Mouse (Mus musculus) forebrain, postnatal 0 days (tissue): ENCODE data around the gene Dusp21. TPM values are rescaled to one million over a fixed set of nuclear protein-coding genes. Genes with fewer than 3 reads are reported as not detected.

Source experiments
- ATAC-seq: fragments of 200-750 bp; cut with Nextera tagmentation; 2 replicates; pipeline ENCODE4 v1.8.0; 2017; ENCODE audit warnings: mild to moderate bottlenecking, moderate library complexity
- DNase-seq: peaks from one replicate; pipeline ENCODE4 v3.0.0-alpha.2; 2015
- H3K27ac ChIP-seq: fragments of 300-500 bp; sonication (generic); 2 replicates; pipeline ENCODE4 v1.5.1; 2014; ENCODE audit warnings: low read depth, mild to moderate bottlenecking, antibody characterized with exemption, low read length, moderate library complexity, mixed read lengths
- H3K27me3 ChIP-seq: fragments of 300-500 bp; sonication (generic); 2 replicates; pipeline ENCODE4 v1.6.1; 2014; ENCODE audit warnings: mild to moderate bottlenecking, low read length, mixed read lengths; ENCODE audit not compliant: insufficient read depth
- H3K36me3 ChIP-seq: fragments of 300-500 bp; sonication (generic); 2 replicates; pipeline ENCODE4 v1.6.1; 2014; ENCODE audit warnings: mild to moderate bottlenecking, moderate library complexity; ENCODE audit not compliant: insufficient read depth
- H3K4me1 ChIP-seq: fragments of 300-500 bp; sonication (generic); 2 replicates; pipeline ENCODE4 v1.6.1; 2014; ENCODE audit warnings: antibody characterized with exemption; ENCODE audit not compliant: insufficient read depth
- H3K4me2 ChIP-seq: fragments of 300-500 bp; sonication (generic); 2 replicates; pipeline ENCODE4 v1.6.1; 2014; ENCODE audit warnings: low read depth, mild to moderate bottlenecking, moderate library complexity
- H3K4me3 ChIP-seq: fragments of 300-500 bp; sonication (generic); 2 replicates; pipeline ENCODE4 v1.5.1; 2014; ENCODE audit warnings: low read depth, low read length, mixed read lengths
- H3K9ac ChIP-seq: fragments of 300-500 bp; sonication (generic); 2 replicates; pipeline ENCODE4 v1.6.1; 2014; ENCODE audit warnings: mild to moderate bottlenecking
- H3K9me3 ChIP-seq: fragments of 300-500 bp; sonication (generic); 2 replicates; pipeline ENCODE4 v1.6.1; 2016; ENCODE audit warnings: low read length
- CTCF ChIP-seq: sonication (generic); IDR thresholded peaks from 2 replicates; pipeline ENCODE4 v1.5.1; 2016; ENCODE audit warnings: antibody characterized with exemption, control low read depth, low read depth
- WGBS: fragments of 180-500 bp; shearing (Covaris S2); extraction: QIAGEN DNeasy Blood & Tissue Kit; methylation state at CpG from one replicate; pipeline ENCODE4 v1.1.7; 2014; 5-methylcytosine and 5-hydroxymethylcytosine counted together
- polyA plus RNA-seq: library from polyadenylated mRNA; unstranded; fragments of >200 nt; fragmentation: Nextera tagmentation; extraction: Ambion mirVana; gene quantifications from 2 replicates; pipeline ENCODE4 v1.2.1, GENCODE M21; 2015
- total RNA-seq: library from RNA; depleted of rRNA; stranded (reverse); fragments of >200 nt; gene quantifications from 2 replicates; pipeline ENCODE4 v1.2.3, GENCODE M21; 2014; rRNA removed

Dusp21 gene
- total and polyA plus RNA-seq, 2 experiments from 2014 or later, result not detected

DNA sequence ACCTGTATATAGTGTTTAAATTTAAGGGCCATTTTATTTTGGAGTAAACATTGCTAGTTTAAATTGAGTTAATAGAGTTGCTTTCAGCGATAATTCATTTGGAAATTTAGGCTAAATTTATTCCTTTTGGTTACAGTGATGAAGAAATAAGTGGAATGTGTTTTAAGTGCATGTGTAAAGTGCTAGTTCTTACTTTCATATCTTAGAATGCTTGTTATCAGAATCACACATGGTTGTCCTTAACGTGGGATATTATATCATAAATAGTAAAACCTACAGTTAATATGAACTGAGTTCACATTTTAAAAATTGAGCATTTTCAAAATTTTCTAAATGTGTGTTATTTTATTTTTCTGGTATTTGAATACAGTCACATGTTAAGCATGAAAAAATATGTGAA lies 19.5 kb downstream of the Dusp21 start:
- H3K4me3 ChIP-seq, result peak overlapping the region; percentile 84; the same call in 1 of the 2 replicates
- H3K36me3 ChIP-seq, result no peaks in the 10 kb centered on the region
- no peak overlapping the region for H3K27ac ChIP-seq
- DNase-seq, result no peak
- ATAC-seq, result no peak
- no peak for TF ChIP-seq CTCF
- H3K9me3 ChIP-seq, result no peaks in the 10 kb centered on the region
- no peak overlapping the region for H3K9ac ChIP-seq
- H3K4me1 ChIP-seq, result no peaks in the 10 kb centered on the region
- peak overlapping the region; percentile 57; the same call in 1 of the 2 replicates for H3K4me2 ChIP-seq
- H3K27me3 ChIP-seq, result no peaks in the 10 kb centered on the region
- 64% methylated on average over 2 of the region's 2 CpGs for WGBS

GRCm38 (mm10) chrX:18166961-18167360 lies 21.3 kb downstream of the Dusp21 start:
- Histone ChIP-seq H3K4me3 (no peak overlapping the region), H3K27me3 (no peaks in the 10 kb centered on the region), H3K9ac (no peak overlapping the region), H3K4me2 (no peak overlapping the region), H3K27ac (no peak overlapping the region), H3K36me3 (no peaks in the 10 kb centered on the region), H3K9me3 (no peaks in the 10 kb centered on the region), H3K4me1 (no peaks in the 10 kb centered on the region)
- WGBS, result 72% methylated on average over 3 of the region's 3 CpGs
- no peak for DNase-seq
- no peak for ATAC-seq
- no peak for TF ChIP-seq CTCF

DNA sequence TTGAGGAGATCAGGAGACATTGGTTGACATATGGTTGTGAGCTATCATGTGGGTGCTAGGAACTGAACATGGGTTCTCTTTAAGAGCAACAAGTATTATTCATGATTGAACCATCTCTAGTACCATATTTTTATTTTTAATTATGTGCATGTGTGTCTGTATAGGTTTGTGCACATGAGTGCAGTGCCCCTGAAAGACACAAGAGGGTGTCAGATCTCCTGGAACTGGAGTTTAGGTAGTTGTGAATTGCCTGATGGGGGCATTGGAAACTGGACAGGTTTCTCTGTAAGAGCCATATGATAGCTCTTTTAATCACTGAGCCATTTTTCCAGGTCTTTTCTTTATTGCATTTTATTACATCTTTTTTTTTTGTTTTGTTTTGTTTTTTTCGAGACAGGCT lies 23.3 kb downstream of the Dusp21 start:
- H3K27me3 ChIP-seq, result no peaks in the 10 kb centered on the region
- no peaks in the 10 kb centered on the region for H3K4me1 ChIP-seq
- H3K4me2 ChIP-seq, result no peak overlapping the region
- no peaks in the 10 kb centered on the region for H3K9me3 ChIP-seq
- no peak overlapping the region for H3K27ac ChIP-seq
- H3K9ac ChIP-seq, result no peak overlapping the region
- H3K4me3 ChIP-seq, result no peak overlapping the region
- 89% methylated on average over 1 of the region's 1 CpGs for WGBS
- H3K36me3 ChIP-seq, result no peaks in the 10 kb centered on the region
- DNase-seq (no peak), ATAC-seq (no peak)
- 0 out of 2 replicates have a peak, but pooled peaks have one; percentile 5 for TF ChIP-seq CTCF

GRCm38 (mm10) chrX:18174831-18175230 lies 29.2 kb downstream of the Dusp21 start:
- Histone ChIP-seq H3K27ac (no peak overlapping the region), H3K4me3 (no peak overlapping the region), H3K27me3 (no peaks in the 10 kb centered on the region), H3K36me3 (no peaks in the 10 kb centered on the region), H3K9me3 (no peaks in the 10 kb centered on the region), H3K4me1 (no peaks in the 10 kb centered on the region), H3K9ac (no peak overlapping the region), H3K4me2 (no peak overlapping the region)
- TF ChIP-seq CTCF, result no peak
- WGBS, result 73% methylated on average over 4 of the region's 4 CpGs
- DNase-seq, result no peak
- ATAC-seq, result no peak

DNA sequence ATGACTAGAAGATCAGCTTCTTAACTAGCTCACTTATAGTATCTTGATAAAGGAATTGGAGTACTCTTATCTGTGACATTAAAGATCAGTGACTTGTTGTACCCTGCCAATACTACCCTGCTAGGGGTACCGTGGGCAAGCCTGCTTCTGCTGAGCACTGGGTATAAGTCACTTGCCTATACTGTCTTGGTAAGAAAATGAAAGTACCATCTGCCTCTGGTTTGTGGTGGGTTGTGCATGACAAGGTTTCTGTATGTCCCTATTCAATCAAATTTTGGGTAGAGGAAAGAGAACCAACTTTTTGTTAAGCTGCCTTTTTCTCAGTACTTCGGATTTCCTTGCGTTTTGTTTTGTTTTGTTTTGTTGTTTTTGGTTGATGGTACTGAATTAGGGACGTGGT lies 32.1 kb downstream of the Dusp21 start:
- Histone ChIP-seq H3K36me3 (no peaks in the 10 kb centered on the region), H3K4me2 (no peak overlapping the region), H3K4me3 (no peak overlapping the region), H3K27me3 (no peaks in the 10 kb centered on the region), H3K27ac (no peak overlapping the region), H3K9me3 (no peaks in the 10 kb centered on the region), H3K4me1 (no peaks in the 10 kb centered on the region), H3K9ac (no peak overlapping the region)
- no peak for DNase-seq
- TF ChIP-seq CTCF, result no peak
- no peak for ATAC-seq
- 93% methylated on average over 4 of the region's 4 CpGs for WGBS

GRCm38 (mm10) chrX:18179492-18179891 lies 33.8 kb downstream of the Dusp21 start:
- no peaks in the 10 kb centered on the region for H3K9me3 ChIP-seq
- H3K27me3 ChIP-seq, result no peaks in the 10 kb centered on the region
- no peaks in the 10 kb centered on the region for H3K4me1 ChIP-seq
- no peak overlapping the region for H3K4me3 ChIP-seq
- H3K36me3 ChIP-seq, result no peaks in the 10 kb centered on the region
- WGBS, result 89% methylated on average over 1 of the region's 1 CpGs
- TF ChIP-seq CTCF, result no peak
- DNase-seq (no peak), ATAC-seq (no peak)
- H3K27ac ChIP-seq, result no peak overlapping the region
- H3K4me2 ChIP-seq, result no peak overlapping the region
- H3K9ac ChIP-seq, result no peak overlapping the region

DNA sequence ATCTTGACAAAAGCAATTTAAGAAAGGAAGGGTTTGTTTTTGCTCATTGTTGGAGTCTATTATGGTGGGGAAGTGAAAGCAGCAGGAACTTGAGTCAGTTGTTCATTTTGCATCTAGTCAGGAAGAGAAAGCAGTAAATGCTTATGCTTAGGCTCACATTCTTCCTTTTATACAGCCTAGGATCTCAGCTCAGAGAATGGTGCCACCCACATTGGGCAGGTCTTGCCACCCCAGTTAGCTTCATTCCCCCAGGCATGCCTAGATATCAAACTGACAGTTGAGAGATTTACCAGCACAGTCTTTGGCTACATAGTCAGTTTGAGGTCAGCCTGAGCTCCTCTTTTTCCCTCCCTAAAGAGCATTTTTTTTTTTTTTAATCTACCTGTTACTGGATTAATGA lies 41.5 kb downstream of the Dusp21 start:
- no peak overlapping the region for H3K9ac ChIP-seq

GRCm38 (mm10) chrX:18188293-18188692 lies 42.6 kb downstream of the Dusp21 start:
- Histone ChIP-seq H3K4me1 (no peaks in the 10 kb centered on the region), H3K4me2 (no peak overlapping the region), H3K9me3 (no peaks in the 10 kb centered on the region), H3K27ac (no peak overlapping the region), H3K27me3 (no peaks in the 10 kb centered on the region), H3K4me3 (no peak overlapping the region), H3K9ac (no peak overlapping the region), H3K36me3 (no peaks in the 10 kb centered on the region)
- 84% methylated on average over 2 of the region's 2 CpGs for whole genome bisulfite sequencing
- no peak for DNase-seq
- ATAC-seq, result no peak
- TF ChIP-seq CTCF, result no peak

More for the DNA sequence above, 41.5 kb downstream of the Dusp21 start:
- ATAC-seq (no peak), DNase-seq (no peak)
- H3K27ac ChIP-seq, result no peak overlapping the region
- H3K27me3 ChIP-seq, result no peaks in the 10 kb centered on the region
- no peaks in the 10 kb centered on the region for H3K4me1 ChIP-seq
- no peak overlapping the region for H3K4me2 ChIP-seq
- H3K9me3 ChIP-seq, result no peaks in the 10 kb centered on the region
- no peak for TF ChIP-seq CTCF
- no peak overlapping the region for H3K4me3 ChIP-seq
- no peaks in the 10 kb centered on the region for H3K36me3 ChIP-seq

Other genes starting within 250 kb of the Dusp21 start
- gene Kdm6a, start 16.7 kb downstream of the Dusp21 start, total RNA-seq, result 34.8 and 53.9 TPM in 2 replicates
- 10.5 and 11.1 TPM in 2 replicates for gene Kdm6a, start 16.7 kb downstream of the Dusp21 start, polyA plus RNA-seq